Mouse (Mus musculus) liver, embryonic 15.5 days (tissue): ENCODE data around the gene Olfr772. TPM values are rescaled to one million over a fixed set of nuclear protein-coding genes. Genes with fewer than 3 reads are reported as not detected.
"Not testable (repeated sequence)": the region's sequence is repeated elsewhere in the genome, so short reads cannot be mapped to it uniquely, and the experiment has no call there.

Experiments
- ATAC-seq: fragments of 200-750 bp; cut with Nextera tagmentation; 2 replicates; pipeline ENCODE4 v1.8.0; 2017; ENCODE audit warnings: moderate number of reproducible peaks, mild to moderate bottlenecking, moderate library complexity; ENCODE audit not compliant: insufficient read depth
- H3K27ac ChIP-seq: fragments of 300-500 bp; sonication (generic); replicated peaks from 2 replicates; pipeline ENCODE4 v1.5.1; 2015; ENCODE audit warnings: mild to moderate bottlenecking, inconsistent platforms
- H3K27me3 ChIP-seq: fragments of 300-500 bp; sonication (generic); 2 replicates; pipeline ENCODE4 v1.6.1; 2015; ENCODE audit warnings: mild to moderate bottlenecking, inconsistent platforms
- H3K36me3 ChIP-seq: fragments of 300-500 bp; sonication (generic); replicated peaks from 2 replicates; pipeline ENCODE4 v1.6.1; 2015; ENCODE audit warnings: moderate library complexity, mild to moderate bottlenecking, inconsistent platforms
- H3K4me1 ChIP-seq: fragments of 300-500 bp; sonication (generic); replicated peaks from 2 replicates; pipeline ENCODE4 v1.6.1; 2015; ENCODE audit warnings: inconsistent platforms
- H3K4me2 ChIP-seq: fragments of 300-500 bp; sonication (generic); 2 replicates; pipeline ENCODE4 v1.6.1; 2015; ENCODE audit warnings: moderate library complexity, mild to moderate bottlenecking, inconsistent platforms
- H3K4me3 ChIP-seq: fragments of 300-500 bp; sonication (generic); replicated peaks from 2 replicates; pipeline ENCODE4 v1.5.1; 2015; ENCODE audit warnings: mild to moderate bottlenecking, inconsistent platforms
- H3K9ac ChIP-seq: fragments of 300-500 bp; sonication (generic); 2 replicates; pipeline ENCODE4 v1.6.1; 2015; ENCODE audit warnings: moderate library complexity, mild to moderate bottlenecking, inconsistent platforms
- H3K9me3 ChIP-seq: fragments of 300-500 bp; sonication (generic); replicated peaks from 2 replicates; pipeline ENCODE4 v1.6.1; 2016; ENCODE audit warnings: inconsistent platforms
- WGBS: fragments of 180-500 bp; shearing (Covaris S2); methylation state at CpG from one replicate; pipeline ENCODE4 v1.1.7; 2015; ENCODE audit warnings: mixed read lengths; ENCODE audit not compliant: insufficient replicate concordance; 5-methylcytosine and 5-hydroxymethylcytosine counted together
- polyA plus RNA-seq: library from polyadenylated mRNA; unstranded; fragments of >200 nt; fragmentation: Nextera tagmentation; extraction: Ambion mirVana; gene quantifications from 2 replicates; pipeline ENCODE4 v1.2.1, GENCODE M21; 2015

Olfr772 gene
- not detected in 2 replicates for polyA plus RNA-seq

DNA sequence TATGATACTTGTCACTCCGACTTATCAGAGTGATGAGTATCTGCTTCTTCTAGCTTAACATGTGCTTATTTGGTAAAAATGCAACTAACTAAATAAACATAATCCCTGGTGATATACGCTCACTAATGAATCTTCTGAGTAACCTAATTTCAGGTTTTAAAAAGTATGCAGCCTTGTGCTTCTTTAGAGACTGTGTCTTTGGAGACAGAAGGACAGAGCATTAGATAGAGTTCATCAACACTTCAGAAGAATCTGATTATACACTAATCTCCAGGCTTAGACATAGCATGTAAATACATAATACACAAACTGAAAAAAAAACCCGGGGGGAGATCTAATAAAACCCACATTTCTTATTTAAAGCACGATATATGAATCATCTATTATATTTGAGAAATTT is at the start of gene Olfr772:
Olfr772 (minus strand) TSS at position 101 of the 400 bp plus-strand sequence.
- not testable (repeated sequence) for H3K4me1 ChIP-seq, H3K27me3 ChIP-seq, H3K4me2 ChIP-seq, H3K9ac ChIP-seq, H3K9me3 ChIP-seq, H3K4me3 ChIP-seq, H3K27ac ChIP-seq, H3K36me3 ChIP-seq, ATAC-seq
- WGBS: 55% methylated on average over 3 of the region's 4 CpGs

DNA sequence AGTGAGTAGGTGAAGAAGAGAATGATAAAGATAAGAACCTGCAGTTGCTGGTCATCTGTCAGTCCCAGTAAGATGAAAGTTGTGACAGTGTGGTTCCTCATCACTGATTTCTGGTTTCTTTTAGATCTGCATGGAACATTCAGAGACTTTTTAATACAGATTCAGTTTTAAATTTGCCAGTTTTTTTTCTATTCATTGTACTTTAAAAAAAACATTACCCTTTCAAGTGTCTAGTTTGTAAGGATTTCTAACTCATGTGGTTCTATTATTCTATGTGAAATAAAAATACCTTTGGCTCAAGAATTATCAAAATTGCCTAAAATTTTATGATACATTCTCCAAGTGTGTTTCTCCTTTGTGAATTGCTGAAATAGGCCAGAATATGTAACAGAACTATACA is 9.6 kb upstream of the Olfr772 start, which contains the start of gene Olfr773:
Olfr773 (minus strand) TSS at position 101 of the 400 bp plus-strand sequence.
- H3K9me3 ChIP-seq, H3K27ac ChIP-seq, H3K4me2 ChIP-seq, H3K9ac ChIP-seq, H3K36me3 ChIP-seq, ATAC-seq, H3K4me1 ChIP-seq, H3K27me3 ChIP-seq, H3K4me3 ChIP-seq: not testable (repeated sequence)

DNA sequence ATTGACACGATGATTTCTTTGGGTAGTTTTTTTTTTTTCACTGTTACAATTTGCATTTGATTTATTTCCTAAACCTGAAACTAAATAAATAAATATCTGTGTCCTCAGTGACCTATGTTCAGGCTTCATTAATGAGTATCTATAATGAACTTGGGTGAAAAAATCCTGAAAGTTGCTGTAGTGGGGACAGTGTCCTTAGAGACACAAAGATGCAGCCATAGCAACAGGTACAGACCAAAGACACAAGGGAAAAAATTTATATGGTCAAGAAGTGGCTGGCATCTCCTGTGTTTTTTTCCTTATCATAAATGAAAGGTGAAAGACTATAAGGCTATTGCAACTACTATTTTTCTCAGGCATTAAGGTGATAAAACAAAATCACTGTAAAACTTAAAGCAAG is 13.1 kb downstream of the Olfr772 start, which contains the start of gene Olfr771:
Olfr771 (minus strand) TSS at position 101 of the 400 bp plus-strand sequence.
- no peaks in the 10 kb centered on the region for H3K9me3 ChIP-seq
- WGBS: 65% methylated on average over 1 of the region's 1 CpGs
- no peak for ATAC-seq
- no peaks in the 10 kb centered on the region for H3K4me1 ChIP-seq
- no peak within 1 kb of the TSS for H3K4me3 ChIP-seq
- H3K4me2 ChIP-seq: no peak within 1 kb of the TSS
- H3K9ac ChIP-seq: no peak within 1 kb of the TSS
- H3K27ac ChIP-seq: no peak within 1 kb of the TSS
- no peaks in the 10 kb centered on the region for H3K36me3 ChIP-seq
- no peaks in the 10 kb centered on the region for H3K27me3 ChIP-seq

DNA sequence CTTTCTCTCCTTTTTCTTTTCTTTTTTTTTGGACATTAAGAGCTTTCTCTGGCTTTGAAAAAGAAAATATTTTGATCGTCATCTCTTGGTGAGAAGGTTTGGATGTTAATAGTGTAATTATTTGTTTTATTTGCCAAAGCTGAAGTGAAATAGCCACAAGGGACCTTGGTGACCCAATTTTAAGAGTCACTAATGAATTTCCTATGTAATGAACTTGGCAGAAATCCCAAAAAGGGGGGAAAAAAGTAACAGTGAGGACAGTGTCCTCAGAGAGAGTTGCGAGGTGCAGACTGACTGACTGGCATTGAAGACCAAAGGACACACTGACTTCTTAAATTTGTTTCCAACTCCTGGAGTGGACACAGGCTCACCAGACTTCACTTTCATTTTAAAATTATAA is 38.8 kb downstream of the Olfr772 start, which contains the start of gene Olfr770:
Olfr770 (minus strand) TSS at position 101 of the 400 bp plus-strand sequence.
- H3K4me1 ChIP-seq: no peaks in the 10 kb centered on the region
- no peak for ATAC-seq
- no peaks in the 10 kb centered on the region for H3K27me3 ChIP-seq
- H3K9ac ChIP-seq: no peak within 1 kb of the TSS
- 61% methylated on average over 2 of the region's 2 CpGs for WGBS
- H3K9me3 ChIP-seq: no peaks in the 10 kb centered on the region
- H3K4me2 ChIP-seq: no peak within 1 kb of the TSS
- H3K27ac ChIP-seq: no peak within 1 kb of the TSS
- H3K36me3 ChIP-seq: no peaks in the 10 kb centered on the region
- no peak within 1 kb of the TSS for H3K4me3 ChIP-seq

Other genes with a start within 250 kb of the Olfr772 start
- gene Itga7, start 244.1 kb downstream of the Olfr772 start, polyA plus RNA-seq: 0.81 and 1.1 TPM in 2 replicates
- not detected in 2 replicates for gene Mettl7b, start 216.9 kb downstream of the Olfr772 start, polyA plus RNA-seq
- not detected in 2 replicates for gene Olfr9, start 188.5 kb downstream of the Olfr772 start, polyA plus RNA-seq
- not detected in 2 replicates for gene Olfr763, start 167.1 kb downstream of the Olfr772 start, polyA plus RNA-seq
- gene Olfr764-ps1, start 138.0 kb downstream of the Olfr772 start, polyA plus RNA-seq: not detected in 2 replicates
- gene Olfr765, start 127.9 kb downstream of the Olfr772 start, polyA plus RNA-seq: not detected in 2 replicates
- not detected in 2 replicates for gene Olfr766-ps1, start 108.9 kb downstream of the Olfr772 start, polyA plus RNA-seq
- gene Olfr767, start 95.0 kb downstream of the Olfr772 start, polyA plus RNA-seq: not detected in 2 replicates
- gene Olfr768, start 78.5 kb downstream of the Olfr772 start, polyA plus RNA-seq: not detected in 2 replicates
- not detected in 2 replicates for gene Olfr769, start 60.1 kb downstream of the Olfr772 start, polyA plus RNA-seq
- gene Olfr770, start 38.9 kb downstream of the Olfr772 start, polyA plus RNA-seq: not detected in 2 replicates
- gene Olfr771, start 13.2 kb downstream of the Olfr772 start, polyA plus RNA-seq: not detected in 2 replicates
- gene Olfr773, start 9.5 kb upstream of the Olfr772 start, polyA plus RNA-seq: not detected in 2 replicates
- gene Olfr774, start 58.3 kb upstream of the Olfr772 start, polyA plus RNA-seq: not detected in 2 replicates
- not detected in 2 replicates for gene Olfr775, start 70.5 kb upstream of the Olfr772 start, polyA plus RNA-seq
- not detected in 2 replicates for gene Olfr776, start 81.2 kb upstream of the Olfr772 start, polyA plus RNA-seq
- not detected in 2 replicates for gene Olfr777, start 93.6 kb upstream of the Olfr772 start, polyA plus RNA-seq
- not detected in 2 replicates for gene Olfr780, start 140.2 kb upstream of the Olfr772 start, polyA plus RNA-seq
- not detected in 2 replicates for gene Olfr781, start 150.9 kb upstream of the Olfr772 start, polyA plus RNA-seq
- gene Olfr782, start 170.9 kb upstream of the Olfr772 start, polyA plus RNA-seq: not detected in 2 replicates
- gene Olfr784, start 206.2 kb upstream of the Olfr772 start, polyA plus RNA-seq: not detected in 2 replicates
- gene Olfr785, start 227.5 kb upstream of the Olfr772 start, polyA plus RNA-seq: not detected in 2 replicates
- not detected in 2 replicates for gene Olfr786, start 249.4 kb upstream of the Olfr772 start, polyA plus RNA-seq